Mouse (Mus musculus) kidney, postnatal 14 days (tissue): ENCODE data around the gene Senp1.

ENCODE experiments used
- DNase-seq: peaks from one replicate; pipeline ENCODE4 v3.0.0; 2022; ENCODE audit warnings: mixed read lengths

Gene Senp1

DNA sequence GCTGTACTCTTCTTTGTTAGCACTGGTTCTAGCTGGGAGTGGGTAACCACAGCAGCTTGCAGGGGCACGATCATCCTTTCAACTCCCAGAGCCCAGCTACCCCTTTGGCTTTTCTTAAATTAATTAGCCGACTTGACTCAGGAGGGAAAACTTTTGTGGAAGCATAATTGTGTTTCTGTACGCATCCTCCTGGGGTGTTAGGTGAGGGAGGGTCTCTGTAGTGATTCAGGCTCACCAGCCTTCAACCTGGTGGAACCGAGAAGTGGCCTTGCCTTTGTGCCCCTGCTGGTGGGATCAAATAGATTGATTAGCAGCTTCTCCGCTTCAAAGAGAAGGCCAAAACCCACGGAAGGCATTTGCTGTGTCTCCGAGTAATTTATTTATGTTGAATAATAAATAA, 93.6 kb downstream of the Senp1 start:
- DNase-seq: no peak

DNA sequence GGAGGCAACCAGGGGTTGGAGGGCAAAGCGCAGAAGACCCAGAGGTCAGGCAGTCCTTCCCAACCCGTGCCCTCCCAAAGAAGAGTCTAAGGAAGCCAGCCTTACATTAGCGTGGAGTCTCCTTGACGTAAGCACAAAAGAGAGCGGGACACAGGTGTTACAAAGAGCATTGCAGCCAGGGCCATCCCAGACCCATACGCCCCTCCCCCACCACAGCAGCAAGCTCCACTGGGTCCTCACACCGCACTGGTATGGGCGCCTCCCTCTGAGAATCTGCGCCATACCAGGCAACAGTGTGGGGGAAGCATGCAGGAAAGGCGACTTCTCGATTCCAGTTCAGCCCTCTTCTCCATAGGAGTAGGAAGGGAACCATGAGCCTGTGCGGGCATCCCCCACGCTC, 94.0 kb downstream of the Senp1 start:
- DNase-seq: no peak

DNA sequence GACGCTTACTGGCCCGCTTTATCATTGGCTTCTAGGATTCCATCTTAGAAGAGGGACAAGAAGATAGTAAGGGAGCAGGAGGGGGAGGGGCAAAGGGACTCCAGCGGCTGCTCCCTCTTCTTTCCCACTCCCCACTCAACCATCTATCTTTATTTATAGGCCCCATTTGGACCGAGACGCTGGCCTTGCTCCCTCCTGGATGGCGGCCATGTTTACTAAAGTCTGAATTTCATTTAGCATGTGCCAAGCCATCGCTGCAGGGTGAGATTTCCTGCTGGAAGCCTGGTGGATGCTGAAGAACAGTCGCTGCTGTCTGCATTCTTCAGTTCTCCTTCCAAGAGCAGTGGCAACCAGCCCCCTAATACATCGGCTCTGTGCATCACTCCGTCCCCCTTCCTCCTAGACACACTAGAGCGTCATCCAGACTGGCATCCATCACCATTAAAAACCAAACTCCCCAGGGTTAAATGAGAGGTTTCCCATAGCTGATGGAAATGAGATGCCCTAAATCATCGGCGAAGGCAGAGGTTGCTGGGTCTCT, 96.8 kb downstream of the Senp1 start:
- DNase-seq: peak; percentile 42

DNA sequence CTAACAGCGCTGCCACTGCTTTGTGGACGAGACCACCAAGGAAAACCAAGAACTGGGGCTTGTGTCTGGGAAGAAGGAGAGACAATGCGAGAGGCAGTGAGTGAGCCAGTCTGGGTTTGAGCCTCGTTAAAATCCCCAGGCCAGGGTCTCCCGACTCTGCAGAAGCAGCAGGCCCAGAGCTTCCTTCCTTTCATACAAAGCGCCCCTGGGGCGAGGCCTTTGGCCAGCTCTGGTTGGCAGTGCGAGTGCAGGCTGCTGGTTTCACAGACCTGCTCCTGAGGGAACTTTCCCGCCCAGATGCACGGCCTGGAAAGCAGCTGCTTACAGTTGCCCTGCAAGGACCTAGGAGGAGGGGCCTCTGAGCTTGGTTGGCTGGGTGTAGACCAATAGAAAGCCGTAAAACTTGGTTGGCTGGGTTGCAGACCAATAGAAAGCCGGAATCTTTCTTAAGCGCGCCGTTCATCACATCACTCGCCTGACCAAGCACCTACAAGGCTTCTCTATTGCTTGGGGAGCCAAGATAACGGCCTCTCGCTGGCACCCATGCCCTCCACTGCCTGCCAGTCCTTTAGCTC, 100.7 kb downstream of the Senp1 start:
- DNase-seq: peak; percentile 91

GRCm38 (mm10) chr15:97992027-97992711, 101.4 kb downstream of the Senp1 start:
- no peak for DNase-seq

GRCm38 (mm10) chr15:97991285-97991895, 102.2 kb downstream of the Senp1 start:
- DNase-seq: no peak

GRCm38 (mm10) chr15:97990721-97991120, 102.8 kb downstream of the Senp1 start:
- DNase-seq: no peak

DNA sequence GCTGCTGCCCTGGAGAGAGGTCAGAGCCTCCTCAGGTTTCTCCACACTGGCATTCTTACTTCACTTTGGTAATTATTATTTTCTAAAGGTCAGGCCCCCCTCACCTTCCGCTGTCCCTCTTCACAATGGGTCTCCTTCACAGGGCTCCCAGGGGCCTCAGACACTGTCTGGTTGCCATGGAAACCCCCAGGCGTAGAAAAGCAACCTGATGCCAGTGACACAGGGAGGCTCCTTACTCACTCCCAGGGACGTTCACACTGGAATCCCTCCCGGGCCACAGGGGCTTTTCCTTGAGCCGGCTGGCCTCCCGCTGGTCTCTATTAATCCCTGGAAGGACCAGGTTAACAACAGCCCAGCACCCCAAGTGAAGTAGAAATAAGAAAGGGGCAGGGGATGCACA, 103.4 kb downstream of the Senp1 start:
- DNase-seq: no peak

DNA sequence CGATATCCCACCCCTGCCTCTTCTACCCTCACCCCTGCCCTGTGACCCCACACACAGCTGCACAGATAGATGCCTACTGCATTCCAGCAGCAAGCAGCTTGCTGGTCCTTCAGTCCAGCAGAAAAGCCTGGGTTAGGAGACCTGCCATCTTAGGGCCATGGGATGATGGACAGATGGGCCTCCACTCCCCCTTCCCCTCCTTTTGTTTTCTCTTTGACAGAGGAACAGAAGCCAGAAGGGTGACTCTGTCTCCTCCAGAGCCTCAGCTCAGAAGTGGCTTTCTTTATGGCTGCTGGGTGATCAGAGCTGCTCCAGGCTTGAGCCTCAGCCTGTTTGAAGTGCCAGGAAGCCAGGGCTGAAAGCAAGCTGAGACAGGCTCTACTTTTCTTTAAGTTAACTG, 104.0 kb downstream of the Senp1 start:
- no peak for DNase-seq
